Mouse (Mus musculus) CH12.LX (cell line): ENCODE measurements at regions not wholly inside any gene's neighbourhood (a gene's known extent, or its start where the extent isn't known, plus 50 kb on each side); places are given as distances from the start of the nearest gene placed in this dataset.

Experiments used
- CTCF ChIP-seq, 2 experiments: IDR thresholded peaks in 1 of 2; conservative IDR thresholded peaks in 1 of 2; 2 replicates each; pipeline ENCODE4 v1.5.1; 2011 to 2012; ENCODE audit warnings: low read depth in 2 of 2, low read length in 2 of 2, improper control_type of control experiment in 1 of 2, inconsistent platforms in 1 of 2, mild to moderate bottlenecking in 1 of 2, moderate library complexity in 1 of 2
- EP300 ChIP-seq: IDR thresholded peaks from 2 replicates; pipeline ENCODE4 v1.6.1; 2011; ENCODE audit warnings: low read length, improper control_type of control experiment
- HCFC1 ChIP-seq: IDR thresholded peaks from 2 replicates; pipeline ENCODE4 v1.6.1; 2012; ENCODE audit warnings: low read depth, mild to moderate bottlenecking, inconsistent platforms, low read length, improper control_type of control experiment
- MYC ChIP-seq: IDR thresholded peaks from 2 replicates; pipeline ENCODE4 v1.6.1; 2011; ENCODE audit warnings: low read depth, mild to moderate bottlenecking, improper control_type of control experiment, low read length
- POLR2AphosphoS2 ChIP-seq: IDR thresholded peaks from 2 replicates; pipeline ENCODE4 v1.6.1; 2011; ENCODE audit warnings: low read depth, low read length, improper control_type of control experiment
- SIN3A ChIP-seq: IDR thresholded peaks from 2 replicates; pipeline ENCODE4 v1.6.1; 2012; ENCODE audit warnings: low read length, improper control_type of control experiment, inconsistent platforms
- TCF12 ChIP-seq: IDR thresholded peaks from 2 replicates; pipeline ENCODE4 v1.6.1; 2014; ENCODE audit warnings: low read depth, mild to moderate bottlenecking, inconsistent platforms, low read length, improper control_type of control experiment

- TF ChIP-seq SIN3A (no peak), HCFC1 (no peak), CTCF (conservative IDR thresholded peaks at IDR 0.05 in 1 of 2, IDR thresholded peaks at IDR 0.05 in 1 of 2; ENCODE audit: low read depth in 2 of 2, low read length in 2 of 2) (no peak), POLR2AphosphoS2 (no peak), TCF12 (no peak), EP300 (no peak), MYC (no peak)
Observed at GRCm38 (mm10) chr5:81878563-81878962, 858.6 kb downstream of the Adgrl3 start.
